12 mouse cellular contexts compared by ENCODE assay signal in the genomic region with DNA sequence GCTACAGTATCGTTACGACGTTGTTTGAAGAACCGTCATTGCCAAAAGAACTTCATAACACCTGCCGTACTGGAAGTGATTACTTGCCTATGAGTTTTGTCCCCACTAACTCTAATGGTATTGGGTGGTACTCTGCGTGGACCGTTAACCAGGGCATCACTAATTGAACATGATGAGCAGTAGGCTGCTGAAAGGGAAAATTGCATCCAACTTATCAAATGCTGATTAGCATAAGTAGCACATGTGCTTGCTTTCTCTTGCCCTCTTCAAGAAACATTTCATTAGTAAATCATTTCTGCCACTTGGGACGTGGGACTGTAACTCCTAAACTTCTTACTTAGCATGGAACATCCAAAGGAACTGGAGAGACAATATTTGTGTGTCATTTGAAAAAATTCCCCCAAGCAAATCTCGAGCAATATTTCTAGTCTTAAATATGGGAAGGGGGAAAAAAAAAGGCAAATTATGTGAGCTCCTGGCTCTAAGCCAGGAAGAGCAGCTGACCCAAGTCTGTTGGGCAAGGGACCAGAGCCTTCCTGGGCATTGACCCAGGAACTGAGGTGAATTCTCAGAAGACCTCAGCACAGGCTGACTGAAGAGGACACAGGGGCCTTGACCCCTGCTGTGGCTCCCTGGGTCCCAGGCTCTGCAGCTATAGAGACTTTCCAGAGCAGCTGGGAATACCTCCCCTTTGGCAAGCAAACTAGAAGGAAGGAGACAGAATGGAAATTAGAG. TPM values are rescaled to one million over a fixed set of nuclear protein-coding genes. Genes with fewer than 3 reads are reported as not detected.
DNase-seq lines count a peak whose midpoint lies in the region; ATAC-seq and TF ChIP-seq lines count a peak whose summit lies in the region.
"Had no signal": no experiment of that assay in that cellular context is flagged by ENCODE, and none has a peak within 500 bp of the region (broad histone marks: within the 10 kb centered on the region; RNA-seq: fewer than 3 reads in every experiment).

No protein-coding gene starts in this region.

- H3K4me2 ChIP-seq in hindbrain, embryonic 14.5 days (replicated peaks): no peak overlapping the region
- no peak overlapping the region for H3K4me2 ChIP-seq in hindbrain, embryonic 11.5 days (replicated peaks; ENCODE audit: low read depth, low read length)
- H3K4me2 ChIP-seq in hindbrain, postnatal 0 days (ENCODE audit: low read depth, low read length): 0 out of 2 replicates have a peak overlapping the region, but pooled peaks have one; percentile 16
- H3K4me2 ChIP-seq: midbrain, embryonic 13.5 days had no signal

- peak; percentile 53; the same call in 1 of the 2 replicates for ATAC-seq in hindbrain, embryonic 14.5 days (ENCODE audit: low FRiP score)
- no peak for ATAC-seq in hindbrain, embryonic 11.5 days (ENCODE audit: low FRiP score)
- peak; percentile 58; the same call in 1 of the 2 replicates for ATAC-seq in hindbrain, postnatal 0 days
- ATAC-seq in erythroid progenitor cell, adult 5-6 weeks (replicated peaks; ENCODE audit: low FRiP score, poor library complexity, severe bottlenecking): no peak
- no peak for ATAC-seq in frontal cortex, adult (ENCODE audit: low TSS enrichment)
- ATAC-seq: midbrain, embryonic 13.5 days had no signal

- H3K27ac ChIP-seq in hindbrain, embryonic 14.5 days: no peak overlapping the region
- no peak overlapping the region for H3K27ac ChIP-seq in hindbrain, embryonic 11.5 days (ENCODE audit: low read depth, low read length)
- no peak overlapping the region for H3K27ac ChIP-seq in hindbrain, postnatal 0 days
- H3K27ac ChIP-seq: midbrain, embryonic 13.5 days had no signal

- H3K36me3 ChIP-seq in hindbrain, embryonic 14.5 days (replicated peaks; ENCODE audit: control insufficient read depth, insufficient read depth): no peaks in the 10 kb centered on the region
- H3K36me3 ChIP-seq in hindbrain, embryonic 11.5 days (ENCODE audit: control insufficient read depth, insufficient read depth, low read length): no peaks in the 10 kb centered on the region
- no peaks in the 10 kb centered on the region for H3K36me3 ChIP-seq in hindbrain, postnatal 0 days (ENCODE audit: insufficient read depth, low read length)
- H3K36me3 ChIP-seq: G1E; midbrain, embryonic 13.5 days had no signal

- DNase-seq in hindbrain, embryonic 14.5 days (ENCODE audit: low spot score): peak; percentile 42
- DNase-seq in hindbrain, embryonic 11.5 days (ENCODE audit: low spot score): no peak
- DNase-seq in adipocyte (ENCODE audit: low spot score): peak; percentile 36
- peak; percentile 48 to 53 for DNase-seq in cerebellum, adult 18-20 months
- peak; percentile 76 for DNase-seq in hindbrain, postnatal 0 days (ENCODE audit: low spot score)
- no peak for DNase-seq in spleen, adult 12 weeks (ENCODE audit: low spot score)

- no peaks in the 10 kb centered on the region for H3K9me3 ChIP-seq in hindbrain, embryonic 14.5 days (ENCODE audit: control insufficient read depth, low read length)
- H3K9me3 ChIP-seq in hindbrain, embryonic 11.5 days (ENCODE audit: control insufficient read depth, low read length): no peaks in the 10 kb centered on the region
- H3K9me3 ChIP-seq in hindbrain, postnatal 0 days (ENCODE audit: low read length): no peaks in the 10 kb centered on the region
- H3K9me3 ChIP-seq: midbrain, embryonic 13.5 days had no signal

- no peak for TF ChIP-seq CTCF in hindbrain, postnatal 0 days (IDR thresholded peaks at IDR 0.05; ENCODE audit: low read depth)

- H3K4me3 ChIP-seq in hindbrain, embryonic 14.5 days (replicated peaks; ENCODE audit: low read length): no peak overlapping the region
- no peak overlapping the region for H3K4me3 ChIP-seq in hindbrain, embryonic 11.5 days (ENCODE audit: low read depth, low read length)
- no peak overlapping the region for H3K4me3 ChIP-seq in hindbrain, postnatal 0 days (ENCODE audit: low read length)
- H3K4me3 ChIP-seq: midbrain, embryonic 13.5 days had no signal

- WGBS in hindbrain, embryonic 14.5 days: 60% methylated on average over 9 of the region's 9 CpGs
- WGBS in hindbrain, embryonic 11.5 days: 83% methylated on average over 9 of the region's 9 CpGs
- WGBS in hindbrain, postnatal 0 days: 47% methylated on average over 9 of the region's 9 CpGs

- no peak overlapping the region for H3K9ac ChIP-seq in hindbrain, embryonic 14.5 days
- no peak overlapping the region for H3K9ac ChIP-seq in hindbrain, embryonic 11.5 days (ENCODE audit: low read depth, low read length)
- no peak overlapping the region for H3K9ac ChIP-seq in hindbrain, postnatal 0 days (replicated peaks; ENCODE audit: low read length)
- H3K9ac ChIP-seq: midbrain, embryonic 13.5 days had no signal

- no peaks in the 10 kb centered on the region for H3K27me3 ChIP-seq in hindbrain, embryonic 14.5 days (ENCODE audit: control insufficient read depth, insufficient read depth, low read length)
- no peaks in the 10 kb centered on the region for H3K27me3 ChIP-seq in hindbrain, embryonic 11.5 days (ENCODE audit: control insufficient read depth, insufficient read depth, low read length)
- no peaks in the 10 kb centered on the region for H3K27me3 ChIP-seq in hindbrain, postnatal 0 days (ENCODE audit: insufficient read depth, low read length)
- H3K27me3 ChIP-seq: midbrain, embryonic 13.5 days had no signal

- peaks cover 7% of the 10 kb centered on the region for H3K4me1 ChIP-seq in hindbrain, embryonic 14.5 days (replicated peaks; ENCODE audit: control insufficient read depth, insufficient read depth, low read length)
- no peaks in the 10 kb centered on the region for H3K4me1 ChIP-seq in hindbrain, embryonic 11.5 days (replicated peaks; ENCODE audit: control insufficient read depth, insufficient read depth, low read length)
- peaks cover 10% of the 10 kb centered on the region; the same call in 1 of the 2 replicates for H3K4me1 ChIP-seq in hindbrain, postnatal 0 days (ENCODE audit: insufficient read depth, low read length)

RNA-seq across cellular contexts. Expression of a gene that starts 48.9 kb away (rescaled TPM):
- polyA plus RNA-seq in hindbrain, embryonic 14.5 days (2014; fragmentation: Nextera tagmentation; extraction: Ambion mirVana): 18.5 and 20.3 TPM in 2 replicates
- polyA plus RNA-seq in hindbrain, embryonic 11.5 days (2014; fragmentation: Nextera tagmentation; extraction: Ambion mirVana): 13.9 TPM in 2 replicates
- 27.6 and 48.4 TPM in 2 replicates for total RNA-seq in hindbrain, postnatal 0 days (2014; rRNA removed)
- polyA plus RNA-seq in hindbrain, postnatal 0 days (2015; fragmentation: Nextera tagmentation; extraction: Ambion mirVana): 31.1 and 33.2 TPM in 2 replicates
- not detected in 2 replicates for total RNA-seq in erythroid progenitor cell, adult 5-6 weeks (2015; ENCODE audit: low replicate concordance)
- not detected in 2 replicates for total RNA-seq in erythroid progenitor cell, adult 5-6 weeks (2017; ENCODE audit: low replicate concordance)
- total RNA-seq: gastrocnemius, adult 8-10 months had no signal
- polyA plus RNA-seq: G1E; small intestine, adult 2 months had no signal

Comparison
In these comparisons a context has a peak if more than half of its experiments do, and no peak if none do; other contexts are left out.
1. ATAC-seq: peak in hindbrain, embryonic 14.5 days (single experiment) and hindbrain, postnatal 0 days (single experiment); none in hindbrain, embryonic 11.5 days (single experiment), erythroid progenitor cell, adult 5-6 weeks (single experiment) and frontal cortex, adult (single experiment).
2. DNase-seq: peak in hindbrain, embryonic 14.5 days (single experiment), adipocyte (single experiment), cerebellum, adult 18-20 months (2 of 2) and hindbrain, postnatal 0 days (single experiment); none in hindbrain, embryonic 11.5 days (single experiment) and spleen, adult 12 weeks (single experiment).